Mouse (Mus musculus) neural tube, embryonic 15.5 days (tissue): ENCODE measurements around the gene Lin37. TPM values are rescaled to one million over a fixed set of nuclear protein-coding genes. Genes with fewer than 3 reads are reported as not detected.

Experiments
- ATAC-seq: fragments of 200-750 bp; cut with Nextera tagmentation; 2 replicates; pipeline ENCODE4 v1.8.0; 2017; ENCODE audit warnings: mild to moderate bottlenecking, moderate TSS enrichment, moderate library complexity; ENCODE audit not compliant: low FRiP score
- H3K27ac ChIP-seq: fragments of 300-500 bp; sonication (generic); replicated peaks from 2 replicates; pipeline ENCODE4 v1.5.1; 2015; ENCODE audit warnings: mild to moderate bottlenecking, inconsistent platforms
- H3K27me3 ChIP-seq: fragments of 300-500 bp; sonication (generic); replicated peaks from 2 replicates; pipeline ENCODE4 v1.6.1; 2015; ENCODE audit warnings: inconsistent platforms
- H3K36me3 ChIP-seq: fragments of 300-500 bp; sonication (generic); 2 replicates; pipeline ENCODE4 v1.6.1; 2015; ENCODE audit warnings: inconsistent platforms
- H3K4me1 ChIP-seq: fragments of 300-500 bp; sonication (generic); 2 replicates; pipeline ENCODE4 v1.6.1; 2015; ENCODE audit warnings: inconsistent platforms
- H3K4me2 ChIP-seq: fragments of 300-500 bp; sonication (generic); 2 replicates; pipeline ENCODE4 v1.6.1; 2015; ENCODE audit warnings: inconsistent platforms, mild to moderate bottlenecking, moderate library complexity
- H3K4me3 ChIP-seq: fragments of 300-500 bp; sonication (generic); replicated peaks from 2 replicates; pipeline ENCODE4 v1.5.1; 2015; ENCODE audit warnings: mild to moderate bottlenecking, inconsistent platforms
- H3K9ac ChIP-seq: fragments of 300-500 bp; sonication (generic); replicated peaks from 2 replicates; pipeline ENCODE4 v1.6.1; 2015; ENCODE audit warnings: mild to moderate bottlenecking, inconsistent platforms
- H3K9me3 ChIP-seq: fragments of 300-500 bp; sonication (generic); replicated peaks from 2 replicates; pipeline ENCODE4 v1.6.1; 2016; ENCODE audit warnings: inconsistent platforms
- WGBS: fragments of 180-500 bp; shearing (Covaris S2); methylation state at CpG from one replicate; pipeline ENCODE4 v1.1.7; 2015; ENCODE audit warnings: mixed read lengths; 5-methylcytosine and 5-hydroxymethylcytosine counted together
- polyA plus RNA-seq: library from polyadenylated mRNA; unstranded; fragments of >200 nt; fragmentation: Nextera tagmentation; extraction: Ambion mirVana; gene quantifications from 2 replicates; pipeline ENCODE4 v1.2.1, GENCODE M21; 2015

Lin37 gene
- polyA plus RNA-seq, 1 experiment from 2014 or later: 55.6 TPM

GRCm38 (mm10) chr7:30558656-30559442 is 789 bp downstream of the Lin37 start:
- ATAC-seq: no peak
- H3K4me1 ChIP-seq: peaks cover 33% of the 10 kb centered on the region

GRCm38 (mm10) chr7:30557901-30558514 is 1.6 kb downstream of the Lin37 start:
- Histone ChIP-seq H3K27ac (no peak overlapping the region), H3K36me3 (peaks cover 35% of the 10 kb centered on the region), H3K9ac (0 out of 2 replicates have a peak overlapping the region, but pooled peaks have one; percentile 81), H3K27me3 (peaks cover 5% of the 10 kb centered on the region; the same call in 1 of the 2 replicates), H3K4me1 (peaks cover 38% of the 10 kb centered on the region), H3K4me3 (peak overlapping the region; percentile 71), H3K9me3 (no peaks in the 10 kb centered on the region), H3K4me2 (peak overlapping the region; percentile 98)
- ATAC-seq: no peak
- 91% methylated on average over 13 of the region's 13 CpGs for WGBS

More at GRCm38 (mm10) chr7:30558656-30559442, 789 bp downstream of the Lin37 start:
- H3K4me2 ChIP-seq: peak overlapping the region; percentile 98
- no peaks in the 10 kb centered on the region for H3K9me3 ChIP-seq
- H3K27me3 ChIP-seq: peaks cover 5% of the 10 kb centered on the region; the same call in 1 of the 2 replicates
- H3K27ac ChIP-seq: peak overlapping the region; percentile 72
- peak overlapping the region; percentile 81 for H3K9ac ChIP-seq
- peak overlapping the region; percentile 71 for H3K4me3 ChIP-seq
- peaks cover 35% of the 10 kb centered on the region for H3K36me3 ChIP-seq
- WGBS: 13% methylated on average over 12 of the region's 12 CpGs

- WGBS: 93% methylated on average over 18 of the region's 18 CpGs
- ATAC-seq: no peak
- Histone ChIP-seq H3K9ac (no peak overlapping the region), H3K9me3 (no peaks in the 10 kb centered on the region), H3K27ac (no peak overlapping the region), H3K4me3 (no peak overlapping the region), H3K27me3 (peaks cover 5% of the 10 kb centered on the region; the same call in 1 of the 2 replicates), H3K36me3 (peaks cover 35% of the 10 kb centered on the region), H3K4me2 (no peak overlapping the region), H3K4me1 (peaks cover 39% of the 10 kb centered on the region)
Observed at GRCm38 (mm10) chr7:30556894-30557536, 2.6 kb downstream of the Lin37 start.

GRCm38 (mm10) chr7:30553810-30554584 is 5.6 kb downstream of the Lin37 start:
- H3K4me2 ChIP-seq: peak overlapping the region; percentile 79
- H3K27me3 ChIP-seq: peaks cover 5% of the 10 kb centered on the region; the same call in 1 of the 2 replicates
- H3K27ac ChIP-seq: no peak overlapping the region
- no peaks in the 10 kb centered on the region for H3K9me3 ChIP-seq
- WGBS: 85% methylated on average over 22 of the region's 22 CpGs
- peak overlapping the region; percentile 46; the same call in 1 of the 2 replicates for H3K9ac ChIP-seq
- peaks cover 33% of the 10 kb centered on the region for H3K4me1 ChIP-seq
- peaks cover 35% of the 10 kb centered on the region for H3K36me3 ChIP-seq
- ATAC-seq: no peak
- H3K4me3 ChIP-seq: no peak overlapping the region

GRCm38 (mm10) chr7:30553021-30553589 is 6.5 kb downstream of the Lin37 start:
- Histone ChIP-seq H3K4me1 (peaks cover 24% of the 10 kb centered on the region), H3K9me3 (no peaks in the 10 kb centered on the region), H3K4me2 (peak overlapping the region; percentile 79), H3K9ac (peak overlapping the region; percentile 46), H3K27ac (peak overlapping the region; percentile 98), H3K4me3 (peak overlapping the region; percentile 76), H3K27me3 (peaks cover 5% of the 10 kb centered on the region; the same call in 1 of the 2 replicates), H3K36me3 (peaks cover 42% of the 10 kb centered on the region)
- no peak for ATAC-seq
- WGBS: 4% methylated on average over 23 of the region's 23 CpGs

GRCm38 (mm10) chr7:30552102-30553020 is 7.3 kb downstream of the Lin37 start, which contains the start of the genes Hspb6 and Proser3:
TSS of gene Hspb6 (plus strand) at chr7:30552178.
TSS of gene Proser3 (minus strand) at chr7:30552299.
- 1% methylated on average over 44 of the region's 44 CpGs for WGBS
- ATAC-seq: peak; percentile 96
- H3K9me3 ChIP-seq: no peaks in the 10 kb centered on the region

GRCm38 (mm10) chr7:30551445-30552101 is 8.1 kb downstream of the Lin37 start:
- Histone ChIP-seq H3K4me2 (peak overlapping the region; percentile 79), H3K4me3 (peak overlapping the region; percentile 76), H3K36me3 (peaks cover 41% of the 10 kb centered on the region), H3K27ac (peak overlapping the region; percentile 98), H3K4me1 (peaks cover 20% of the 10 kb centered on the region), H3K27me3 (peaks cover 5% of the 10 kb centered on the region; the same call in 1 of the 2 replicates), H3K9me3 (no peaks in the 10 kb centered on the region), H3K9ac (peak overlapping the region; percentile 64)
- ATAC-seq: peak; percentile 75
- WGBS: 3% methylated on average over 10 of the region's 10 CpGs

More at GRCm38 (mm10) chr7:30552102-30553020, 7.3 kb downstream of the Lin37 start, which contains the start of the genes Hspb6 and Proser3:
- Histone ChIP-seq H3K27me3 (peaks cover 5% of the 10 kb centered on the region; the same call in 1 of the 2 replicates), H3K4me1 (peaks cover 20% of the 10 kb centered on the region), H3K36me3 (peaks cover 45% of the 10 kb centered on the region), H3K9ac (peak within 1 kb of the TSS; percentile 64), H3K27ac (peak within 1 kb of the TSS; percentile 98), H3K4me3 (peak within 1 kb of the TSS; percentile 76), H3K4me2 (peak within 1 kb of the TSS; percentile 79)

GRCm38 (mm10) chr7:30550603-30551002 is 9.0 kb downstream of the Lin37 start:
- H3K36me3 ChIP-seq: peaks cover 38% of the 10 kb centered on the region
- H3K27ac ChIP-seq: no peak overlapping the region
- H3K9me3 ChIP-seq: no peaks in the 10 kb centered on the region
- H3K27me3 ChIP-seq: peaks cover 5% of the 10 kb centered on the region; the same call in 1 of the 2 replicates
- no peak overlapping the region for H3K4me3 ChIP-seq
- 93% methylated on average over 1 of the region's 1 CpGs for WGBS
- no peak overlapping the region for H3K9ac ChIP-seq
- no peak overlapping the region for H3K4me2 ChIP-seq
- H3K4me1 ChIP-seq: peaks cover 20% of the 10 kb centered on the region
- ATAC-seq: no peak

- Histone ChIP-seq H3K27me3 (peaks cover 5% of the 10 kb centered on the region; the same call in 1 of the 2 replicates), H3K9ac (no peak overlapping the region), H3K4me2 (no peak overlapping the region), H3K27ac (no peak overlapping the region), H3K9me3 (no peaks in the 10 kb centered on the region), H3K36me3 (peaks cover 31% of the 10 kb centered on the region), H3K4me1 (peaks cover 20% of the 10 kb centered on the region), H3K4me3 (no peak overlapping the region)
- no peak for ATAC-seq
- 76% methylated on average over 2 of the region's 2 CpGs for WGBS
Observed at GRCm38 (mm10) chr7:30549880-30550279, 9.8 kb downstream of the Lin37 start.
